Mouse (Mus musculus): ENCODE measurements around the gene Nfib.

- TF ChIP-seq CTCF (IDR thresholded peaks at IDR 0.05; ENCODE audit: control insufficient read depth, insufficient read depth, low read length) = no peak
- no peak for TF ChIP-seq POLR2A (IDR thresholded peaks at IDR 0.05; ENCODE audit: borderline replicate concordance, control insufficient read depth, low read depth, low read length)
Observed at GRCm38 (mm10) chr4:82250355-82250659, 455.2 kb downstream of the Nfib start.

Measured in bone marrow, adult 2 months (tissue).